In genomic region chr7:98575651-98576239, GRCm38 (mm10) we compare ENCODE assay signal across 22 mouse cellular contexts.
DNase-seq lines count a peak whose midpoint lies in the region; ATAC-seq and TF ChIP-seq lines count a peak whose summit lies in the region.
"Had no signal": no experiment of that assay in that cellular context is flagged by ENCODE, and none has a peak within 500 bp of the region (broad histone marks: within the 10 kb centered on the region; RNA-seq: fewer than 3 reads in every experiment).

No protein-coding gene starts in this region.

- intact Hi-C loops in gastrocnemius, adult 2 months (cut with DNase I) = no loop called here

- H3K36me3 ChIP-seq in lung, postnatal 0 days (ENCODE audit: insufficient read depth, low read length) = no peaks in the 10 kb centered on the region
- H3K36me3 ChIP-seq: embryonic facial prominence, embryonic 13.5 days; hindbrain, embryonic 13.5 days had no signal

- H3K4me3 ChIP-seq in gastrocnemius, adult 2 months = no peak overlapping the region
- H3K4me3 ChIP-seq in brown adipose tissue, adult 24 weeks (ENCODE audit: insufficient read depth, low read depth, low read length) = no peak overlapping the region
- H3K4me3 ChIP-seq in cerebellum, adult 2 months (replicated peaks; ENCODE audit: insufficient read depth, low read depth, low read length) = no peak overlapping the region
- H3K4me3 ChIP-seq in lung, postnatal 0 days (ENCODE audit: low read depth, low read length) = no peak overlapping the region
- H3K4me3 ChIP-seq: embryonic facial prominence, embryonic 13.5 days; forebrain, embryonic 13.5 days; heart, adult 2 months; hindbrain, embryonic 13.5 days had no signal

- no peak for DNase-seq in gastrocnemius, adult 2 months
- no peak for DNase-seq in gastrocnemius, postnatal 10 days
- peak; percentile 15 for DNase-seq in 416B (ENCODE audit: low read depth)
- DNase-seq in cerebellum, adult 2 months = no peak
- DNase-seq in lung, postnatal 0 days (ENCODE audit: low spot score) = no peak
- no peak for DNase-seq in adrenal gland, adult 18-20 months (ENCODE audit: low spot score in 2 of 2)
- DNase-seq: adrenal gland, postnatal 14 days; cerebellum, adult 9-11 months; cerebellum, postnatal 36 days; forebrain, postnatal 0 days; gastrocnemius, postnatal 36 days; heart, postnatal 4 days had no signal

- no peak overlapping the region for H3K4me2 ChIP-seq in lung, postnatal 0 days (replicated peaks; ENCODE audit: low read depth, low read length)
- H3K4me2 ChIP-seq: embryonic facial prominence, embryonic 13.5 days; forebrain, embryonic 13.5 days; hindbrain, embryonic 13.5 days had no signal

- TF ChIP-seq EP300 in lung, postnatal 0 days (IDR thresholded peaks at IDR 0.05) = no peak

- no peak for TF ChIP-seq CTCF in gastrocnemius, adult 2 months (IDR thresholded peaks at IDR 0.05)
- no peak for TF ChIP-seq CTCF in cerebellum, adult 2 months (IDR thresholded peaks at IDR 0.05; ENCODE audit: borderline replicate concordance, insufficient read depth, low read depth, low read length)
- TF ChIP-seq CTCF in lung, postnatal 0 days (IDR thresholded peaks at IDR 0.05) = no peak

- no peaks in the 10 kb centered on the region for H3K27me3 ChIP-seq in cerebellum, adult 2 months (ENCODE audit: control insufficient read depth, insufficient read depth, low read length)
- H3K27me3 ChIP-seq in lung, postnatal 0 days (replicated peaks; ENCODE audit: insufficient read depth, low read length) = no peaks in the 10 kb centered on the region
- H3K27me3 ChIP-seq: CH12.LX; embryonic facial prominence, embryonic 13.5 days; forebrain, embryonic 13.5 days; hindbrain, embryonic 13.5 days; Patski had no signal

- WGBS in cerebellum, adult 2 months = 95% methylated on average over 3 of the region's 3 CpGs
- 86% methylated on average over 3 of the region's 3 CpGs for WGBS in lung, postnatal 0 days

- peak; percentile 22 for ATAC-seq in inflammation-experienced regulatory T-cells, adult 6 months
- no peak for ATAC-seq in lung, postnatal 0 days
- ATAC-seq: forebrain, embryonic 13.5 days; forebrain, postnatal 0 days; hindbrain, postnatal 0 days; intestine, embryonic 16.5 days; Patski had no signal

- no peak for TF ChIP-seq POLR2A in cerebellum, adult 2 months (IDR thresholded peaks at IDR 0.05; ENCODE audit: borderline replicate concordance, insufficient read depth, low read length)

- no peaks in the 10 kb centered on the region for H3K9me3 ChIP-seq in lung, postnatal 0 days (ENCODE audit: low read length)
- H3K9me3 ChIP-seq: embryonic facial prominence, embryonic 13.5 days; forebrain, embryonic 13.5 days; hindbrain, embryonic 13.5 days had no signal

- peaks cover 36% of the 10 kb centered on the region for H3K4me1 ChIP-seq in brown adipose tissue, adult 24 weeks (ENCODE audit: control insufficient read depth, insufficient read depth, insufficient read length, low read length)
- no peaks in the 10 kb centered on the region for H3K4me1 ChIP-seq in cerebellum, adult 2 months (ENCODE audit: control insufficient read depth, insufficient read depth, low read length)
- H3K4me1 ChIP-seq in lung, postnatal 0 days (ENCODE audit: insufficient read depth, low read depth, low read length) = peaks cover 6% of the 10 kb centered on the region; the same call in 1 of the 2 replicates
- H3K4me1 ChIP-seq: forebrain, embryonic 13.5 days had no signal

- peak overlapping the region; percentile 24; the same call in 1 of the 2 replicates for H3K27ac ChIP-seq in gastrocnemius, adult 2 months
- H3K27ac ChIP-seq in brown adipose tissue, adult 24 weeks (replicated peaks; ENCODE audit: low read depth, low read length) = peak overlapping the region; percentile 59
- no peak overlapping the region for H3K27ac ChIP-seq in cerebellum, adult 2 months (ENCODE audit: insufficient read depth, low read length)
- H3K27ac ChIP-seq in lung, postnatal 0 days (ENCODE audit: low read length) = no peak overlapping the region
- H3K27ac ChIP-seq: embryonic facial prominence, embryonic 13.5 days; forebrain, embryonic 13.5 days; hindbrain, embryonic 13.5 days; hindbrain, postnatal 0 days had no signal

- no peak overlapping the region for H3K9ac ChIP-seq in lung, postnatal 0 days (replicated peaks; ENCODE audit: low read depth)
- H3K9ac ChIP-seq: embryonic facial prominence, embryonic 13.5 days; forebrain, embryonic 13.5 days; forebrain, postnatal 0 days; hindbrain, embryonic 13.5 days had no signal

Comparison
In these comparisons a context has a peak if more than half of its experiments do, and no peak if none do; other contexts are left out.
1. H3K27ac ChIP-seq: peak in gastrocnemius, adult 2 months (single experiment) and brown adipose tissue, adult 24 weeks (single experiment); none in cerebellum, adult 2 months (single experiment) and lung, postnatal 0 days (single experiment).